In genomic region chr11:40469080-40469705, GRCm38 (mm10) we compare ENCODE assay signal across 8 mouse cellular contexts.
DNase-seq lines count a peak whose midpoint lies in the region; ATAC-seq and TF ChIP-seq lines count a peak whose summit lies in the region.

No protein-coding gene starts in this region.

- H3K4me3 ChIP-seq in bone marrow macrophage, adult 2 months (ENCODE audit: insufficient read depth, low read length) = no peak overlapping the region
- no peak overlapping the region for H3K4me3 ChIP-seq in forebrain, embryonic 15.5 days
- H3K4me3 ChIP-seq in midbrain, embryonic 10.5 days = no peak overlapping the region

- peak; percentile 23 for DNase-seq in heart, postnatal 4 days
- DNase-seq in heart, adult 8-10 months (ENCODE audit: low spot score) = no peak
- peak; percentile 29 for DNase-seq in kidney, postnatal 14 days
- DNase-seq in midbrain, embryonic 10.5 days (ENCODE audit: low spot score) = peak; percentile 47
- peak; percentile 42 for DNase-seq in telencephalon, adult 2 months (ENCODE audit: low read depth, low spot score)
- no peak for DNase-seq in natural killer cell, adult 2 months (ENCODE audit: low spot score in 2 of 2)

- H3K27me3 ChIP-seq in forebrain, embryonic 15.5 days = peaks cover 8% of the 10 kb centered on the region; the same call in 1 of the 2 replicates
- H3K27me3 ChIP-seq in midbrain, embryonic 10.5 days (ENCODE audit: low read depth, poor library complexity, severe bottlenecking) = no peaks in the 10 kb centered on the region

- H3K27ac ChIP-seq in bone marrow macrophage, adult 2 months (ENCODE audit: insufficient read depth, low read depth, low read length) = no peak overlapping the region
- no peak overlapping the region for H3K27ac ChIP-seq in forebrain, embryonic 15.5 days (replicated peaks)
- H3K27ac ChIP-seq in midbrain, embryonic 10.5 days (replicated peaks) = no peak overlapping the region

- no peaks in the 10 kb centered on the region for H3K9me3 ChIP-seq in forebrain, embryonic 15.5 days
- no peaks in the 10 kb centered on the region for H3K9me3 ChIP-seq in midbrain, embryonic 10.5 days (replicated peaks)

- peak; percentile 94 for ATAC-seq in forebrain, embryonic 15.5 days (replicated peaks)

- no peaks in the 10 kb centered on the region for H3K4me1 ChIP-seq in bone marrow macrophage, adult 2 months (ENCODE audit: control insufficient read depth, insufficient read depth, low read length)
- 0 out of 2 replicates have a peak, but pooled peaks cover 3% of the 10 kb centered on the region for H3K4me1 ChIP-seq in forebrain, embryonic 15.5 days
- peaks cover 5% of the 10 kb centered on the region; the same call in 1 of the 2 replicates for H3K4me1 ChIP-seq in midbrain, embryonic 10.5 days

- H3K36me3 ChIP-seq in forebrain, embryonic 15.5 days = no peaks in the 10 kb centered on the region
- no peaks in the 10 kb centered on the region for H3K36me3 ChIP-seq in midbrain, embryonic 10.5 days

- TF ChIP-seq POLR2A in bone marrow macrophage, adult 2 months (IDR thresholded peaks at IDR 0.05; ENCODE audit: borderline replicate concordance, low read depth, low read length) = no peak

- H3K9ac ChIP-seq in forebrain, embryonic 15.5 days (replicated peaks) = no peak overlapping the region

- H3K4me2 ChIP-seq in forebrain, embryonic 15.5 days (replicated peaks) = no peak overlapping the region

- TF ChIP-seq CTCF in bone marrow macrophage, adult 2 months (IDR thresholded peaks at IDR 0.05; ENCODE audit: low read depth, low read length) = peak; percentile 24

- 7% methylated on average over 6 of the region's 6 CpGs for WGBS in forebrain, embryonic 15.5 days
- WGBS in midbrain, embryonic 10.5 days = 20% methylated on average over 6 of the region's 6 CpGs

Comparison
In these comparisons a context has a peak if more than half of its experiments do, and no peak if none do; other contexts are left out.
1. DNase-seq: peak in heart, postnatal 4 days (single experiment), kidney, postnatal 14 days (single experiment), midbrain, embryonic 10.5 days (single experiment) and telencephalon, adult 2 months (single experiment); none in heart, adult 8-10 months (single experiment) and natural killer cell, adult 2 months (0 of 2).